Mouse (Mus musculus) lung, embryonic 14.5 days (tissue): ENCODE measurements at regions not wholly inside any gene's neighbourhood (a gene's known extent, or its start where the extent isn't known, plus 50 kb on each side); places are given as distances from the start of the nearest gene placed in this dataset.

Experiments
- ATAC-seq: fragments of 200-750 bp; cut with Nextera tagmentation; 2 replicates; pipeline ENCODE4 v1.8.0; 2017; ENCODE audit warnings: mild to moderate bottlenecking, moderate TSS enrichment, moderate library complexity; ENCODE audit not compliant: insufficient read depth
- DNase-seq: peaks from one replicate; pipeline ENCODE4 v3.0.0-alpha.2; 2015
- H3K27ac ChIP-seq: fragments of 300-500 bp; sonication (generic); 2 replicates; pipeline ENCODE4 v1.5.1; 2014; ENCODE audit warnings: low read depth, mild to moderate bottlenecking, moderate library complexity
- H3K27me3 ChIP-seq: fragments of 300-500 bp; sonication (generic); 2 replicates; pipeline ENCODE4 v1.6.1; 2014; ENCODE audit warnings: low read length, control low read depth; ENCODE audit not compliant: insufficient read depth
- H3K36me3 ChIP-seq: fragments of 300-500 bp; sonication (generic); 2 replicates; pipeline ENCODE4 v1.6.1; 2014; ENCODE audit warnings: control low read depth; ENCODE audit not compliant: insufficient read depth
- H3K4me1 ChIP-seq: fragments of 300-500 bp; sonication (generic); 2 replicates; pipeline ENCODE4 v1.6.1; 2014; ENCODE audit warnings: antibody characterized with exemption, control low read depth; ENCODE audit not compliant: insufficient read depth
- H3K4me2 ChIP-seq: fragments of 300-500 bp; sonication (generic); 2 replicates; pipeline ENCODE4 v1.6.1; 2014; ENCODE audit warnings: mild to moderate bottlenecking
- H3K4me3 ChIP-seq: fragments of 300-500 bp; sonication (generic); 2 replicates; pipeline ENCODE4 v1.5.1; 2014; ENCODE audit warnings: low read depth, low read length
- H3K9ac ChIP-seq: fragments of 300-500 bp; sonication (generic); 2 replicates; pipeline ENCODE4 v1.6.1; 2014
- H3K9me3 ChIP-seq: fragments of 300-500 bp; sonication (generic); 2 replicates; pipeline ENCODE4 v1.6.1; 2016; ENCODE audit warnings: low read depth, low read length, control low read depth
- CTCF ChIP-seq: IDR thresholded peaks from 2 replicates; pipeline ENCODE4 v1.5.1; 2016; ENCODE audit warnings: antibody characterized with exemption, low read depth
- WGBS: fragments of 180-500 bp; shearing (Covaris S2); extraction: QIAGEN DNeasy Blood & Tissue Kit; methylation state at CpG from one replicate; pipeline ENCODE4 v1.1.7; 2014; 5-methylcytosine and 5-hydroxymethylcytosine counted together

GRCm38 (mm10) chr1:90268131-90268691 lies 64.4 kb downstream of the Ackr3 start:
- Histone ChIP-seq H3K9ac (no peak overlapping the region), H3K27me3 (peaks cover 19% of the 10 kb centered on the region; the same call in 1 of the 2 replicates), H3K4me1 (no peaks in the 10 kb centered on the region), H3K36me3 (no peaks in the 10 kb centered on the region), H3K4me2 (no peak overlapping the region), H3K27ac (no peak overlapping the region), H3K4me3 (no peak overlapping the region), H3K9me3 (peaks cover 4% of the 10 kb centered on the region; the same call in 1 of the 2 replicates)
- 56% methylated on average over 17 of the region's 17 CpGs for WGBS
- DNase-seq: no peak
- TF ChIP-seq CTCF: no peak
- ATAC-seq: no peak

- ATAC-seq (no peak), DNase-seq (no peak)
- peaks cover 4% of the 10 kb centered on the region; the same call in 1 of the 2 replicates for H3K9me3 ChIP-seq
- no peak overlapping the region for H3K4me3 ChIP-seq
- no peak overlapping the region for H3K27ac ChIP-seq
- H3K4me1 ChIP-seq: no peaks in the 10 kb centered on the region
- 52% methylated on average over 7 of the region's 7 CpGs for WGBS
- H3K27me3 ChIP-seq: peaks cover 19% of the 10 kb centered on the region; the same call in 1 of the 2 replicates
- H3K9ac ChIP-seq: no peak overlapping the region
- TF ChIP-seq CTCF: no peak
- no peak overlapping the region for H3K4me2 ChIP-seq
- H3K36me3 ChIP-seq: no peaks in the 10 kb centered on the region
Measured at GRCm38 (mm10) chr1:90268951-90269350, 65.2 kb downstream of the Ackr3 start.

GRCm38 (mm10) chr1:90269836-90270235 lies 66.1 kb downstream of the Ackr3 start:
- Histone ChIP-seq H3K27me3 (peaks cover 19% of the 10 kb centered on the region; the same call in 1 of the 2 replicates), H3K4me1 (no peaks in the 10 kb centered on the region), H3K27ac (no peak overlapping the region), H3K9me3 (peaks cover 4% of the 10 kb centered on the region; the same call in 1 of the 2 replicates), H3K4me3 (no peak overlapping the region), H3K9ac (no peak overlapping the region), H3K4me2 (no peak overlapping the region), H3K36me3 (no peaks in the 10 kb centered on the region)
- ATAC-seq: peak; percentile 44; the same call in 1 of the 2 replicates
- no peak for TF ChIP-seq CTCF
- 48% methylated on average over 1 of the region's 1 CpGs for WGBS
- peak; percentile 60 for DNase-seq

DNA sequence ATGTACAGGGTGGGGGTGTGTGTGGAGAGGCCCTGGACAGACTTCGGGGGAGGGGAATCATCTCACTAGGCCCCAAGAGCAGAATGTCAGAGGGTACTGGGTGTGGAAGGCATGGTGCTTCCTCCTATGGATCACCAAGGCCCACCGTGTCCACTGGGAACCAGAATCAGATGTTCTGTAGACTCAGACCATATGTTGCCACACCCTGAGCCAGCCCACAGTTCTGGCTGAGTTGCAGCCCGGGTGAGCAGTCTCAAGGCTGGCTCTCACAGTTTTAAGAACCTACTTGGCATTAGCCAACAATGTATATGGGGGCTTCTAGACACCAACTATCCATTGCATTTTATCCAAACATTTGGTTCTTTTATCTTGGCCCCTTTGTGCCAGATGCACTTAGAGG lies 67.5 kb downstream of the Ackr3 start:
- ATAC-seq (no peak), DNase-seq (no peak)
- Histone ChIP-seq H3K27me3 (peaks cover 19% of the 10 kb centered on the region; the same call in 1 of the 2 replicates), H3K4me3 (no peak overlapping the region), H3K4me1 (no peaks in the 10 kb centered on the region), H3K9ac (no peak overlapping the region), H3K27ac (no peak overlapping the region), H3K36me3 (no peaks in the 10 kb centered on the region), H3K9me3 (peaks cover 4% of the 10 kb centered on the region; the same call in 1 of the 2 replicates), H3K4me2 (no peak overlapping the region)
- WGBS: 81% methylated on average over 3 of the region's 3 CpGs
- TF ChIP-seq CTCF: no peak

GRCm38 (mm10) chr1:90272411-90272810 lies 68.6 kb downstream of the Ackr3 start:
- no peaks in the 10 kb centered on the region for H3K4me1 ChIP-seq
- WGBS: 90% methylated on average over 5 of the region's 5 CpGs
- H3K4me3 ChIP-seq: no peak overlapping the region
- H3K27me3 ChIP-seq: peaks cover 13% of the 10 kb centered on the region; the same call in 1 of the 2 replicates
- DNase-seq: no peak
- H3K36me3 ChIP-seq: no peaks in the 10 kb centered on the region
- peaks cover 4% of the 10 kb centered on the region; the same call in 1 of the 2 replicates for H3K9me3 ChIP-seq
- ATAC-seq: no peak
- no peak overlapping the region for H3K27ac ChIP-seq
- peak; percentile 40; the same call in 1 of the 2 replicates for TF ChIP-seq CTCF
- no peak overlapping the region for H3K9ac ChIP-seq
- no peak overlapping the region for H3K4me2 ChIP-seq

DNA sequence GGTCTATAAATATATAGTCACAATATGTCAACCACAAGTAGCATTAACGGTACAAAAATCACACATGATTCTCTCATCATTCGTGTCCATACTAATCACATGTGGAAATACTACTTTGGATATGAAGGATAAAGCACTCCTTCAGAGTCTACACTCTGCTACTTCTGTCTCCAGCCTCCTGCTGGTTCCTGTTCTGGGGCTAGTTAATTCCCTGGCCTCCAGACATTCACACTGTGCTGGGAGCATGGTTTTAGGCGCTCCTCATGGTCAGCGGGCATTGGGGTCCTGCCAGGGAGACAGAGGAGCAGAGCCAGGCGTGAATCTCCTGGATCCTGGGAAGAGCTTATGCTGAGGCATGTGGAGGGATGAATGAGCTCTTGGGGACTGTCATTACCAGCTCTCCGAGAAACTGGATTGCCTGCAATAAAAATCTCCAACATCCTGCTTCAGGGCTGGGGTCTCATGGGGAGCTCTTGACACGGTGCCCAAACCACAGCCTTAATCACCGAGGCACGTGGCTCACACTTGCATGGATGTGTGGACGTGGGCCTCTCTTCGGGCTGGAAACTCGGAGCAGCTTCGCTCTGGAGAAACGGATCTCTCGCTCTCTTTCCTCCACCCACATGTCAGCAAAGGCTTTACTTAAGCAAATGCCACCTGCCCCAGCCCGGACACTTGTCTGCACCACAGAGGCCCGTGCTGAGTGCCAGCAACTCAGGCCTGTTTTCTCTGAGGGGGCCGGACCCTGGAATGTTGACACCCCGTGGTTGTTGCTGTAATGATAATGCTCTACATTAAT lies 69.2 kb downstream of the Ackr3 start:
- ATAC-seq: no peak
- Histone ChIP-seq H3K9ac (no peak overlapping the region), H3K4me1 (no peaks in the 10 kb centered on the region), H3K27ac (no peak overlapping the region), H3K36me3 (no peaks in the 10 kb centered on the region), H3K4me2 (no peak overlapping the region), H3K4me3 (no peak overlapping the region), H3K9me3 (peaks cover 4% of the 10 kb centered on the region; the same call in 1 of the 2 replicates), H3K27me3 (peaks cover 7% of the 10 kb centered on the region; the same call in 1 of the 2 replicates)
- no peak for DNase-seq
- 75% methylated on average over 19 of the region's 19 CpGs for WGBS
- TF ChIP-seq CTCF: no peak

DNA sequence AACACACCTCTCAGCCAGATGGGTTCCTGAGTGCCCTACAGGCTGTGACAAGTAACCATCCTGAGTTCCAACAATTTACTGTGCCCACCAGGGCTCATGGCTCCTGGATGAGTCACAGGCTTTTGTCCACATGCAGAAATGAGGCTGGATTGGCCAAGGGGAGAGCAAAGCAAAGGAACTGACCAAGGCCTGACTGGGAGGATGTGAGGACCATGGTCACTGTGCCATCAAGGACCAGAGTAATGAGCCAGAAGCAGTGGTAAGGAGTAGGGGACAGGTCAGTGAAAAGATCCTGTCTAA lies 69.8 kb downstream of the Ackr3 start:
- H3K9ac ChIP-seq: no peak overlapping the region
- no peaks in the 10 kb centered on the region for H3K36me3 ChIP-seq
- no peak overlapping the region for H3K27ac ChIP-seq
- H3K4me1 ChIP-seq: no peaks in the 10 kb centered on the region
- H3K4me3 ChIP-seq: no peak overlapping the region
- peaks cover 4% of the 10 kb centered on the region; the same call in 1 of the 2 replicates for H3K9me3 ChIP-seq
- ATAC-seq: no peak
- TF ChIP-seq CTCF: no peak
- peaks cover 5% of the 10 kb centered on the region; the same call in 1 of the 2 replicates for H3K27me3 ChIP-seq
- no peak overlapping the region for H3K4me2 ChIP-seq
- no peak for DNase-seq
